Mouse (Mus musculus) right cerebral cortex, postnatal 36 days (tissue): ENCODE measurements around the gene Arhgdia.

Experiments used
- DNase-seq, 2 experiments: peaks; one replicate each; pipeline ENCODE4 v3.0.0; 2022; ENCODE audit warnings: low spot score in 2 of 2, mixed read lengths in 1 of 2

Gene Arhgdia

GRCm38 (mm10) chr11:120581490-120582267, at the start of gene Arhgdia:
Gene Arhgdia, minus strand, starts transcription at chr11:120581624.
- DNase-seq: peak; percentile 78 to 84

GRCm38 (mm10) chr11:120630401-120630871, 49.0 kb upstream of the Arhgdia start:
- DNase-seq: no peak

DNA sequence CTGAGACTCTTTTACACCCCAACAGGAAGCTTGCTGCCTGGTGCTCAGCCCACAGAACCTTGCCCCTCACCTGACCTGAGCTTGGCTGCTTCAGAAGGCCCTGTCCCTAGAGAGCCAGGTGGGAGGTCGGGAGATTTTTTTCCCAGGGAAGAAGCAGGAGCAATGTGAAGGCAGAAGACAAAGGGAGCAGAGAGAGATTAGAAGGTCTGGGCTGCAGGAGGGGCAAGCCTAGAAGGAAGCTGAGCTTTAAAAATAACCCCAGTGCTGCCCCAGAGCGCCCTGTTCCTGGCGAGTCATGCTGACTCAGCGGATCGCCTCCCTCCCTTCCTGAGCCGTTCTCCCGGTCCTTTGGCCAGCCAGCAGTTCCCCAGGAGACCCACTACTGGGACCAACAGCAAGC, 48.5 kb upstream of the Arhgdia start:
- no peak for DNase-seq

GRCm38 (mm10) chr11:120629341-120629730, 47.9 kb upstream of the Arhgdia start:
- DNase-seq: no peak

DNA sequence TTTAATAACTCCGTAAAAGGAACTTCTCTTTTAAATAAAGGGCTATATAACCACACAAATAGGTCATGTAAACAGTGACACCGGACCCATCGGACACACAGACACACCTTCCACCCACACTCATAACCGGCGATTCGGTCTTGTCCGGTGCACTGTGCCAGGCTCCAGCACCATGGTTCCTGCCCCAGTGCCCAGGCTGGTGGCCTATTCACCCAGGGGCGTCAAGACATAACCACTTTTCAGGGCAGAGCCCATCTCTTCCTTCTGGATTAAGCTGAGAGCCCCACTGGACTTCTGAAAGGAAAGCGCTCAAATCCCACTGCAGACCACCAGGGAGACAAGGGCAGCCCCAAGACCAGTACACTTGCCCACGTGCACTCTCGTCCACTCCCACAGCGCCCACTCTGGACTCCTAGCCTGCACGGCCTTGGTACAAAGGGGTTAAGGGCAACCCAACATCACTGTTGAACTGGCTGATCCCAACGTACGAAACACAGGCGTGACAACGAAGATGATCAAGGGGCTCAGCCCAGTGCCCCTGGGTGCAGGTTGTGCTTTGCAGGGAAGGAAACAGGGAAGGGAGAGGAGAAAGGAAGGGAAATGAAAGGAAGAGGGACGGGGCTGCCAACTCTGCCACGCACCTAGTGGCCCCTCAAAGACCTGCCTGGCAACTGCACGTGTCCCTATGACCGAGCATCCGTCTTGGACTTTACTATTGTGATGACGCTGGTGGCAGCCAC, 47.3 kb upstream of the Arhgdia start:
- DNase-seq: no peak

DNA sequence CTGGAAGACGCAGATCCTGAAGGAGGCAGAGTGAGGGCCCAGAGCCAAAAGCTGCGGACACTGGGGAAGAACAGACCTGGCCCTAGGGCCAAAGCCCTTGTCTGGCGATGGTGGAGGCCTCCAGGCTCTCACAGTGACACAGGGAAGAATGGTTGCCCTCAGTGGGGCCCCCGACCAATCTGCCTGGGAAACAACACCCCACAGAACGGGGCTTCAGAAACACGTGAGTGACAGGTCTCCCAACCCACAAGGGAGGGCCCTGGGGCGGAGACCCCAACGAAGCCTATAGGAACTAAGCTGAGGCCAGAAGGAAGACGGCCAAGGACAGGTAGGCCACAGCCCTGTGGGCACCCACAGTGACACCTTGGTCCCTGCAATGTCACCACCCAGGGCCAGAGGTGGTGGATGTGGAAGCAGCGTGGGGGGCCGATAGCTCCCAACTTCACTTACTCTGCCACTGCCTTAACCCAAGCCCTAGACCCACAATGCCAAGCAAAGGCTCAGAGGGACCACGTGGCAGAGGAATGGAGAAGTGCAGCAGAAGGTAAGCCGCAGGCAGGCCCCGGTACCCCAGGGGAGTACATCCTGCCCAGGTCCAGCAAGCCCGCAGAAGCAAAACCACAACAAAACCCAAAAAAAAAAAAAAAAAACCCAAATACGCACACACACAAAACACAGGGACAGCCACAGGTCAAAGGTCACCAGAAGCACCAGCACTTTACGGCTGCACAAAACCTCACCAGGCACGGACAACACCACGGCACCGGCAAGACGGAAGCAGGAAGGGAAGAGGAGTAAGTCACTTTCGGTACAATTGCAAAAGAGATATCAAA, 46.3 kb upstream of the Arhgdia start:
- no peak for DNase-seq

- no peak for DNase-seq
Observed at GRCm38 (mm10) chr11:120626785-120627467, 45.5 kb upstream of the Arhgdia start.

DNA sequence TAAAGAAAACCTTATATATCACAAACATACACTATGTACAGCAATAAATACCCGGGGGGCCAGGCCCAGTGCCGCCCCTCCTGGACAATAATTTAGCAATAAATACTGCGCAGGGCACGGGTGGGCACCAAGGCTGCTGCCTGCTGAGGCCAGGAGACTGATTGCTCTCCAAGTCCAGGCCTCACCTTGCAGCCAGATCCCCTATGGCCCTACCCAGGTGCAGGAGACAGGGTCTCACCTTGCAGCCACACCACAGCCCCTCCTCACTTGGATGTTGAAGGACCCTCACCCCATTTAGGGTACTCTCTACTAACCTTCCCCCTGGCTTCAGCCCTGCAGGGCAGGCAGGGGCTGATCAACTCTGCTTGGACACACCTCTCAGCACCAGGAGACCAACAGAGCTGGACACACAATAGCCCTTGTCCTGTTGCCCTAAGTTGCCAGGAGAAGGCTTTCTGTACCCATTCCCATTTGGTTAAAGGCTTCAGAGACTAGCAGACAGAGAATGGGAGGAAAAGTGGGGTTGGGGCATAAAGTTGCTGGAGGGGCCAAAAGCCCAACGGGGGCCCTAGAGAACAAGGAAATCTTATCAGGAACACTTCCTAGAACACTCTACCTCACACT, 43.8 kb upstream of the Arhgdia start, which contains the start of gene Sirt7:
Sirt7 (minus strand) TSS at position 89 of the 624 bp plus-strand sequence.
- no peak for DNase-seq

DNA sequence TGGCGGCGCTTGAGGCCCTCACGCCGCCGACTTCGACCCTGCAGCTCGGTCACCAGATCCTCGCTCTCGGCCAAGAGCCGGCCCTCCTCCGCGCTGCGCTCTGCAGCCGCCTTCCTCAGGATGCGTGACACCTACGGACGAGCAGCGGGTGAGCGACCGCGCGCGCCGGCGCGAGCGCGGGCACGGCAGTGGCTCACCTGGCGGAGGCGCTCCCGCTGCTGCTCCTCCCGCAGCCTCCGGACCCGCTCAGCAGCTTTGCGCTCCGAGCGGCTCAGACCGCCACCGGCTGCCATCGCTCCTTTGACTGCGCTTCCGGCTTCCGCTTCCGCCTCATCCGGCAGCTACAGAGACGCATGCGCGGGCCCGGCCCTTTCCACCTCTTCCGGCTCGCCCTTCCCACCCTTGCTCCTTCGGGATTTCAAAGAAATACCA, 43.3 kb upstream of the Arhgdia start:
- DNase-seq: peak; percentile 81 to 82

GRCm38 (mm10) chr11:120623961-120624679, 42.7 kb upstream of the Arhgdia start:
- no peak for DNase-seq

DNA sequence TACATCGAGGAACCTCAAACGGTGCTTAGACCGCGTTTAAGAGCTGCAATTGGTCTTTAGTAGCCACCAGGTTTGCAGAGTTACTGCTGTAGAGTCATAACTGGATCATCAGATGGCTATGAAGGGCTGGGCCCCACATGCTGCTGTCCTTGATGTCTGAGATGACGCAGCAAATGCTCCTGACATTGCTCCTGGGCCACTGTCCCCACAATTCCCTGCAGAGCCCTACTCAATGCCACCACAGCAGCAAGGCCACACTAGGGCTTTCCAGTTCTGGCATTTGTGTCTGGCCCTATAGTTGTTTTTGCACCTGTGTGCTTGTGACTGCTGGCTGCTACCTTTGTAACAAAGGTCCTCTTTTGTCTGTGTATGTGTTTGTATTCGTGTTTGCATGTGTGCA, 41.4 kb upstream of the Arhgdia start:
- DNase-seq: no peak

GRCm38 (mm10) chr11:120620195-120620594, 38.8 kb upstream of the Arhgdia start:
- DNase-seq: no peak

DNA sequence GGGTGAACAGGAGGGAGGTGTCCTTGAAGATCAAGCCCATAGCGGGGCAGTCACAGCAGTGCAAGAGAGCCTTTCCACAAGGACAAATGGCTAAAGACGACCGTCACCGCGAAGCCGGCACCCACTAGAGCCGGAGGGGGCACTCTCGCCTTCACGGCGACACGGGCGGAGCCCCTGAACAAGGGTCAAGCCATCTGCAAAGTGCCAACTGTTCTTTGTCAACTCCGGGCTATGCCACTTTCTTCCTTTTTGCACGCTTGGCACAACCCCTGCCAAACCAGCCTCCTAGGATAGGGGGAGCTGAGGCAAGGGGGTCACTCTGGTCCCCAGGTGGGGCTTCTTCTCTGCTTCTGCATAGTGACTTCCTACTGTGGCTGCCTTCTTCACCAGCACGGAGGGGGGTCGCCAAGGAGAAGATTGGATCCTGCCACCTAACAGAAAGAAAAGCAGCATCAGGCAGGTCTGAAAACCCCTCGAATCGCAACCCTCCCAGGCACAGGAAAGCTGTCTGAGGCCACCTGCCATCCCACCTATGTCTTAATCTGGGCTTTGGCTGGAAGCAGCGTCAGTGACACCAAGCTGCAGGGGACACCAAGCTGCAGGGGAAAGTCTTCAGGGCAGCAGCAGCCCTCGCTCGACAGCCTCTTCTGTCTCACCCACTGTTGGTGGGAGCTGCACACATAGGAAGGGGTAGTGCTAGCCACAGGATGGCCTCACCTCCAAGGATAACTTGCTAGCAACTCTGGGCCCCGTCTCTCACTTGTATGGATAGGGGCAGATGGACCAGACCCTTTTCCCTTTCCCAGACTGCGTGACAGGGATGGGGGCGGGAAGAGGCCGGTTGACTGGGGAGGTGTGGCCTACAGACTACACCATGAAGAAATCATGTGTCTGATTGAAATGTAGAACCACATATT, 37.5 kb upstream of the Arhgdia start:
- DNase-seq: no peak

GRCm38 (mm10) chr11:120617519-120618112, 36.2 kb upstream of the Arhgdia start, which contains the start of gene Pcyt2:
Gene Pcyt2, minus strand, starts transcription at chr11:120617936.
- peak; percentile 87 to 88 for DNase-seq

GRCm38 (mm10) chr11:120616617-120617294, 35.3 kb upstream of the Arhgdia start:
- DNase-seq: no peak

GRCm38 (mm10) chr11:120615606-120616203, 34.3 kb upstream of the Arhgdia start:
- DNase-seq: no peak

GRCm38 (mm10) chr11:120615167-120615566, 33.7 kb upstream of the Arhgdia start:
- DNase-seq: no peak

GRCm38 (mm10) chr11:120613976-120614375, 32.6 kb upstream of the Arhgdia start:
- no peak for DNase-seq
